ENCODE assay signal across 23 mouse cellular contexts in the genomic region with DNA sequence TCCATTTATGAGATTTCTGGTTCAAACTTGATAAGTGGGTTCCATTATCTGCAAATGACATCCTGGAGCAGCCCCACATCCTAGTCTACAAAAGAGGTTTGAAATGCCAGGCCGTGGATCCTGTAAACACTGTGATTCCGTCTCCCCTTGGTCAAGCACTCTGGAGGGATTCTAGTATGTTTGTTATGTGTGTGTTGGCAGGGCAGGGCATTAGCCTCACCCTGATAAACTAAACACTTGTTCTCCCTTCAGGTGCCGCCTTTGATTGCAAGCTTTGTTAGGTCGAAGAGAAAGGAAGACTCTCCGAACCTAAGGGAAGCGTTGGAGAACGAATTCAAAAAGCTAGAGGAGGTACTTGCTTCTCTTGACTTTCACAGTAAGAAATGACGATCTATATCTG. TPM values are rescaled to one million over a fixed set of nuclear protein-coding genes. Genes with fewer than 3 reads are reported as not detected.
A peak's percentile ranks its signal among the peaks of the same experiment; 100 is the strongest.
DNase-seq lines count a peak whose midpoint lies in the region; ATAC-seq and TF ChIP-seq lines count a peak whose summit lies in the region.
"Had no signal": no experiment of that assay in that cellular context is flagged by ENCODE, and none has a peak within 500 bp of the region (broad histone marks: within the 10 kb centered on the region; RNA-seq: fewer than 3 reads in every experiment).

No protein-coding gene starts in this region.

- TF ChIP-seq EP300 in stomach, postnatal 0 days (optimal IDR thresholded peaks at IDR 0.05) = no peak

- no peak overlapping the region for H3K4me3 ChIP-seq in lung, adult 2 months (replicated peaks; ENCODE audit: extremely low read depth, low read depth, low read length)
- 0 out of 2 replicates have a peak overlapping the region, but pooled peaks have one; percentile 1 for H3K4me3 ChIP-seq in stomach, postnatal 0 days (ENCODE audit: low read depth, low read length)
- H3K4me3 ChIP-seq: forebrain, embryonic 10.5 days; forebrain, embryonic 13.5 days; hindbrain, embryonic 10.5 days; hindbrain, embryonic 13.5 days had no signal

- H3K4me2 ChIP-seq in stomach, postnatal 0 days (replicated peaks; ENCODE audit: low read depth) = peak overlapping the region; percentile 41
- H3K4me2 ChIP-seq: forebrain, embryonic 13.5 days; heart, embryonic 11.5 days; hindbrain, embryonic 13.5 days had no signal

- H3K4me1 ChIP-seq in lung, adult 2 months (ENCODE audit: control insufficient read depth, insufficient read depth, low read length) = peaks cover 4% of the 10 kb centered on the region; the same call in 1 of the 2 replicates
- H3K4me1 ChIP-seq in stomach, postnatal 0 days (replicated peaks; ENCODE audit: control insufficient read depth, insufficient read depth) = no peaks in the 10 kb centered on the region; the same call in 1 of the 2 replicates

- WGBS in lung, adult 2 months = 77% methylated on average over 8 of the region's 8 CpGs
- WGBS in stomach, postnatal 0 days = 59% methylated on average over 8 of the region's 8 CpGs

- no peak for TF ChIP-seq POLR2A in lung, adult 2 months (IDR thresholded peaks at IDR 0.05; ENCODE audit: borderline replicate concordance, extremely low read depth, low read depth, low read length)

- no peaks in the 10 kb centered on the region for H3K27me3 ChIP-seq in stomach, postnatal 0 days (ENCODE audit: control insufficient read depth, insufficient read depth, low read length)
- H3K27me3 ChIP-seq: hindbrain, embryonic 13.5 days had no signal

- DNase-seq in lung, adult 2 months = peak; percentile 29
- DNase-seq in lung, postnatal 4 days = no peak
- peak; percentile 39 for DNase-seq in lung, postnatal 25 days (ENCODE audit: low spot score)
- peak; percentile 45 for DNase-seq in lung, postnatal 36 days
- peak; percentile 51 for DNase-seq in stomach, postnatal 0 days (ENCODE audit: low spot score)
- DNase-seq in cerebellum, postnatal 4 days (ENCODE audit: low spot score in 2 of 2) = no peak
- DNase-seq: adrenal gland, adult 2 months; adrenal gland, postnatal 14 days; cerebellum, adult 11 months; cerebellum, adult 2 months; cerebellum, postnatal 10 days; cerebellum, postnatal 36 days; gastrocnemius, postnatal 10 days; gastrocnemius, postnatal 36 days had no signal

- TF ChIP-seq CTCF in lung, adult 2 months (IDR thresholded peaks at IDR 0.05; ENCODE audit: insufficient read depth, low read length) = no peak
- no peak for TF ChIP-seq CTCF in stomach, postnatal 0 days (IDR thresholded peaks at IDR 0.05; ENCODE audit: low read depth)

- no peak overlapping the region for H3K9ac ChIP-seq in stomach, postnatal 0 days (ENCODE audit: low read length)
- H3K9ac ChIP-seq: forebrain, embryonic 13.5 days; hindbrain, embryonic 13.5 days had no signal

- H3K36me3 ChIP-seq in stomach, postnatal 0 days (ENCODE audit: control insufficient read depth, insufficient read depth, low read length) = peaks cover 11% of the 10 kb centered on the region

- no peak for ATAC-seq in stomach, postnatal 0 days (ENCODE audit: low FRiP score, low TSS enrichment)
- ATAC-seq: CD4-positive, CD25-positive, alpha-beta regulatory T cell, adult 4 months; forebrain, embryonic 13.5 days; forebrain, embryonic 16.5 days; hindbrain, embryonic 16.5 days had no signal

- H3K9me3 ChIP-seq in stomach, postnatal 0 days (ENCODE audit: control insufficient read depth, low read length) = no peaks in the 10 kb centered on the region
- H3K9me3 ChIP-seq: forebrain, embryonic 10.5 days; forebrain, embryonic 13.5 days; hindbrain, embryonic 10.5 days; hindbrain, embryonic 13.5 days had no signal

- peak overlapping the region; percentile 83; the same call in 1 of the 2 replicates for H3K27ac ChIP-seq in stomach, postnatal 0 days (replicated peaks)
- H3K27ac ChIP-seq: forebrain, embryonic 10.5 days; forebrain, embryonic 13.5 days; hindbrain, embryonic 10.5 days; hindbrain, embryonic 13.5 days had no signal

RNA-seq across cellular contexts. Expression of gene Gsto1, which starts 4.4 kb away (rescaled TPM):
- 101 and 155 TPM in 2 replicates for polyA plus RNA-seq in lung, adult 2 months (2012; rRNA removed)
- polyA plus RNA-seq in stomach, postnatal 0 days (2015; fragmentation: Nextera tagmentation; extraction: Ambion mirVana) = 3,153 and 3,669 TPM in 2 replicates

RNA-seq across cellular contexts. Expression of gene Gsto2, which starts 6.2 kb away (rescaled TPM):
- 1.1 and 1.5 TPM in 2 replicates for polyA plus RNA-seq in lung, adult 2 months (2012; rRNA removed)
- 3.5 and 4.2 TPM in 2 replicates for polyA plus RNA-seq in stomach, postnatal 0 days (2015; fragmentation: Nextera tagmentation; extraction: Ambion mirVana)

RNA-seq across cellular contexts. Expression of gene Cfap43, which starts 59.9 kb away (rescaled TPM):
- polyA plus RNA-seq in lung, adult 2 months (2012; rRNA removed) = 7.0 and 7.1 TPM in 2 replicates
- polyA plus RNA-seq in stomach, postnatal 0 days (2015; fragmentation: Nextera tagmentation; extraction: Ambion mirVana) = 0.51 and 1.1 TPM in 2 replicates
- polyA plus RNA-seq: adrenal gland, adult 2 months; embryonic facial prominence, embryonic 11.5 days; heart, embryonic 11.5 days had no signal

RNA-seq across cellular contexts. Expression of gene Itprip, which starts 59.9 kb away (rescaled TPM):
- polyA plus RNA-seq in lung, adult 2 months (2012; rRNA removed) = 17.8 and 22.0 TPM in 2 replicates
- polyA plus RNA-seq in stomach, postnatal 0 days (2015; fragmentation: Nextera tagmentation; extraction: Ambion mirVana) = 7.9 and 9.0 TPM in 2 replicates

Comparison
In these comparisons a context has a peak if more than half of its experiments do, and no peak if none do; other contexts are left out.
1. DNase-seq: peak in lung, adult 2 months (single experiment), lung, postnatal 25 days (single experiment), lung, postnatal 36 days (single experiment) and stomach, postnatal 0 days (single experiment); none in lung, postnatal 4 days (0 of 2) and cerebellum, postnatal 4 days (0 of 2).
2. RNA of gene Gsto1, which starts 4.4 kb away (polyA plus RNA-seq): 3,153 to 3,669 TPM in stomach, postnatal 0 days; 101 to 155 TPM in lung, adult 2 months; every median in the first group is over 10 times any median in the second.